Mouse (Mus musculus): ENCODE measurements around the gene Epb41l5.

DNA sequence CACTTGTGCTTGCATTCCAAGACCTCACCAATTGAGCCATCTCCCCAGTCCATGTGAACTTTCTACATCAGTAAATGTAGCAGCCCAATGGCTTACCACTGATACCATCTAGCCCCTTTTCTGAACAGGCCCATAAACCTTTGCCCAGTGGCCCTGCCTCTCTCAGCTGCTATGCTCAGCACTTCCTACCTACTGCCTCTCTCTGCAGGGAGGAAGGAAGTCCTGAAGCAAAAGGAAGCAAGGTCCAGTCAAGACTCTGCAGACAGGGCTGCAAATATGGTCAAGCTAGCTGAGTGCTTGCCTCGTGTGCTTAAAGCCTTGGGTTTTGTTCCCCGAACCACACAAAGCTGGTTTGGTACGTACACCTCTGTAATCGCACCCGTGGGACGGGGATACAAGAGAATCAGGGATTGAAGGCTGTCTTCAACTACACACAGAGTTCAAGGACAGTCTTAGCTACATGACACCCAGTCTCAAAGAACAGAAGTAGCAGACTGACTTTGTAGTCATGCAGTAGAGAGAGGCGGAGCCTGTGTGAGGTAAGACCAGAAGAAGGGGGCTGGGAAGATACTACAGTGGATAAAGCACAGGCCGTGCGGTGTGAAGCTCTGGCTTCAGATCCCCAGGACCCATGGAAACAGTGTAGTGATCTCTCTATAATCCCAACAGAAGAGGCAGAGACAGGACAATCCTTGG lies 150.1 kb downstream of the Epb41l5 start:
- TF ChIP-seq GATA1 (IDR thresholded peaks at IDR 0.05; ENCODE audit: borderline replicate concordance, low read length) (no peak), FLI1 (IDR thresholded peaks at IDR 0.05; ENCODE audit: low read length) (no peak)

Data from megakaryocyte, embryonic 14.5 days (primary cell).